9 mouse cellular contexts compared by ENCODE assay signal in genomic region chr5:135185596-135185995, GRCm38 (mm10). TPM values are rescaled to one million over a fixed set of nuclear protein-coding genes. Genes with fewer than 3 reads are reported as not detected.
DNase-seq lines count a peak whose midpoint lies in the region; ATAC-seq and TF ChIP-seq lines count a peak whose summit lies in the region.
"Had no signal": no experiment of that assay in that cellular context is flagged by ENCODE, and none has a peak within 500 bp of the region (broad histone marks: within the 10 kb centered on the region; RNA-seq: fewer than 3 reads in every experiment).

No protein-coding gene starts in this region.

- H3K9me3 ChIP-seq in forebrain, postnatal 0 days (ENCODE audit: low read length): no peaks in the 10 kb centered on the region
- no peaks in the 10 kb centered on the region for H3K9me3 ChIP-seq in forebrain, embryonic 14.5 days (replicated peaks; ENCODE audit: control insufficient read depth, low read length)
- H3K9me3 ChIP-seq in forebrain, embryonic 11.5 days (ENCODE audit: control insufficient read depth, low read length): no peaks in the 10 kb centered on the region
- H3K9me3 ChIP-seq in heart, embryonic 11.5 days (replicated peaks; ENCODE audit: control insufficient read depth, low read length): no peaks in the 10 kb centered on the region
- H3K9me3 ChIP-seq: limb, embryonic 15.5 days had no signal

- H3K27ac ChIP-seq in forebrain, postnatal 0 days (ENCODE audit: low read depth, low read length): no peak overlapping the region
- H3K27ac ChIP-seq in forebrain, embryonic 14.5 days (ENCODE audit: low read depth, low read length): no peak overlapping the region
- no peak overlapping the region for H3K27ac ChIP-seq in thymus, adult 2 months (ENCODE audit: control insufficient read depth, insufficient read depth, low read length)
- no peak overlapping the region for H3K27ac ChIP-seq in forebrain, embryonic 11.5 days (ENCODE audit: low read depth, low read length)
- H3K27ac ChIP-seq in heart, embryonic 11.5 days (ENCODE audit: low read depth, low read length): no peak overlapping the region

- no peaks in the 10 kb centered on the region for H3K27me3 ChIP-seq in forebrain, postnatal 0 days (ENCODE audit: insufficient read depth, low read length)
- H3K27me3 ChIP-seq in forebrain, embryonic 14.5 days (replicated peaks; ENCODE audit: control insufficient read depth, insufficient read depth, low read length): no peaks in the 10 kb centered on the region
- no peaks in the 10 kb centered on the region for H3K27me3 ChIP-seq in thymus, adult 2 months (ENCODE audit: control insufficient read depth, insufficient read depth, low read length)
- H3K27me3 ChIP-seq in forebrain, embryonic 11.5 days (ENCODE audit: control insufficient read depth, insufficient read depth, low read length): no peaks in the 10 kb centered on the region
- H3K27me3 ChIP-seq in heart, embryonic 11.5 days (ENCODE audit: control insufficient read depth, insufficient read depth, low read length): no peaks in the 10 kb centered on the region
- H3K27me3 ChIP-seq: limb, embryonic 15.5 days had no signal

- H3K4me3 ChIP-seq in forebrain, postnatal 0 days (ENCODE audit: low read depth, low read length): no peak overlapping the region
- no peak overlapping the region for H3K4me3 ChIP-seq in forebrain, embryonic 14.5 days (ENCODE audit: low read depth, low read length)
- H3K4me3 ChIP-seq in thymus, adult 2 months (ENCODE audit: control insufficient read depth, insufficient read depth, low read length): no peak overlapping the region
- no peak overlapping the region for H3K4me3 ChIP-seq in forebrain, embryonic 11.5 days (ENCODE audit: low read depth, low read length)
- no peak overlapping the region for H3K4me3 ChIP-seq in heart, embryonic 11.5 days (ENCODE audit: low read depth, low read length)

- H3K4me1 ChIP-seq in forebrain, postnatal 0 days (ENCODE audit: insufficient read depth): peaks cover 16% of the 10 kb centered on the region; the same call in 1 of the 2 replicates
- peaks cover 18% of the 10 kb centered on the region for H3K4me1 ChIP-seq in forebrain, embryonic 14.5 days (ENCODE audit: control insufficient read depth, insufficient read depth, low read length)
- peaks cover 11% of the 10 kb centered on the region for H3K4me1 ChIP-seq in thymus, adult 2 months (replicated peaks; ENCODE audit: control insufficient read depth, insufficient read depth, low read length)
- H3K4me1 ChIP-seq in forebrain, embryonic 11.5 days (replicated peaks; ENCODE audit: control insufficient read depth, insufficient read depth, low read length): peaks cover 7% of the 10 kb centered on the region
- peaks cover 14% of the 10 kb centered on the region for H3K4me1 ChIP-seq in heart, embryonic 11.5 days (ENCODE audit: control insufficient read depth, insufficient read depth, low read length)

- ATAC-seq in forebrain, postnatal 0 days: no peak
- ATAC-seq in forebrain, embryonic 14.5 days: no peak
- ATAC-seq in forebrain, embryonic 11.5 days (replicated peaks; ENCODE audit: low FRiP score): no peak
- no peak for ATAC-seq in heart, embryonic 11.5 days (replicated peaks; ENCODE audit: insufficient number of reproducible peaks, low FRiP score, low TSS enrichment)

- no peak for DNase-seq in forebrain, postnatal 0 days
- DNase-seq in forebrain, embryonic 14.5 days (ENCODE audit: low spot score): no peak
- peak; percentile 42 for DNase-seq in thymus, postnatal 14 days
- no peak for DNase-seq in thymus, adult 2 months
- peak; percentile 64 for DNase-seq in liver
- DNase-seq in thymus, postnatal 36 days: peak; percentile 21 to 33
- DNase-seq in forebrain, embryonic 11.5 days (ENCODE audit: low spot score): no peak

- 37% methylated on average over 3 of the region's 3 CpGs for WGBS in forebrain, postnatal 0 days
- 32% methylated on average over 3 of the region's 3 CpGs for WGBS in forebrain, embryonic 14.5 days
- WGBS in thymus, adult 2 months: 69% methylated on average over 3 of the region's 3 CpGs
- WGBS in forebrain, embryonic 11.5 days: 27% methylated on average over 3 of the region's 3 CpGs
- WGBS in heart, embryonic 11.5 days (ENCODE audit: insufficient replicate concordance): 31% methylated on average over 3 of the region's 3 CpGs

- TF ChIP-seq CTCF in forebrain, postnatal 0 days (IDR thresholded peaks at IDR 0.05; ENCODE audit: low read depth): 0 out of 2 replicates have a peak, but pooled peaks have one; percentile 25
- no peak for TF ChIP-seq CTCF in thymus, adult 2 months (IDR thresholded peaks at IDR 0.05; ENCODE audit: borderline replicate concordance, control insufficient read depth, extremely low read depth, insufficient read depth, low read length, poor library complexity)

- H3K36me3 ChIP-seq in forebrain, postnatal 0 days (ENCODE audit: insufficient read depth): peaks cover 22% of the 10 kb centered on the region
- peaks cover 31% of the 10 kb centered on the region for H3K36me3 ChIP-seq in forebrain, embryonic 14.5 days (ENCODE audit: control insufficient read depth, insufficient read depth, low read length)
- H3K36me3 ChIP-seq in thymus, adult 2 months (ENCODE audit: control insufficient read depth, insufficient read depth, low read length): peaks cover 19% of the 10 kb centered on the region
- peaks cover 7% of the 10 kb centered on the region for H3K36me3 ChIP-seq in forebrain, embryonic 11.5 days (ENCODE audit: control insufficient read depth, insufficient read depth, low read length)
- peaks cover 12% of the 10 kb centered on the region for H3K36me3 ChIP-seq in heart, embryonic 11.5 days (ENCODE audit: control insufficient read depth, insufficient read depth, low read length)

- H3K4me2 ChIP-seq in forebrain, postnatal 0 days (ENCODE audit: low read depth): no peak overlapping the region
- H3K4me2 ChIP-seq in forebrain, embryonic 14.5 days (ENCODE audit: low read length): no peak overlapping the region
- no peak overlapping the region for H3K4me2 ChIP-seq in forebrain, embryonic 11.5 days (ENCODE audit: low read depth, low read length, severe bottlenecking)
- no peak overlapping the region for H3K4me2 ChIP-seq in heart, embryonic 11.5 days

- TF ChIP-seq POLR2A in thymus, adult 2 months (IDR thresholded peaks at IDR 0.05; ENCODE audit: control insufficient read depth, extremely low read depth, insufficient read depth, low read length, poor library complexity): no peak

- no peak overlapping the region for H3K9ac ChIP-seq in forebrain, postnatal 0 days
- H3K9ac ChIP-seq in forebrain, embryonic 14.5 days (ENCODE audit: low read length): no peak overlapping the region
- H3K9ac ChIP-seq in forebrain, embryonic 11.5 days (ENCODE audit: low read length): no peak overlapping the region
- no peak overlapping the region for H3K9ac ChIP-seq in heart, embryonic 11.5 days (ENCODE audit: low read depth, low read length)

RNA-seq across cellular contexts. Expression of gene Baz1b, which starts 1.5 kb away (rescaled TPM):
- total RNA-seq in forebrain, postnatal 0 days (2014; rRNA removed): 44.4 and 51.6 TPM in 2 replicates
- 11.1 and 15.0 TPM in 2 replicates for polyA plus RNA-seq in forebrain, postnatal 0 days (2015; fragmentation: Nextera tagmentation; extraction: Ambion mirVana)
- polyA plus RNA-seq in forebrain, embryonic 14.5 days (2014; fragmentation: Nextera tagmentation; extraction: Ambion mirVana): 35.5 and 44.3 TPM in 2 replicates
- polyA plus RNA-seq in thymus, adult 2 months (2012; rRNA removed): 56.1 and 68.7 TPM in 2 replicates
- 76.3 and 83.6 TPM in 2 replicates for polyA plus RNA-seq in forebrain, embryonic 11.5 days (2014; fragmentation: Nextera tagmentation; extraction: Ambion mirVana)
- polyA plus RNA-seq in heart, embryonic 11.5 days (2014; fragmentation: Nextera tagmentation; extraction: Ambion mirVana): 28.9 and 45.4 TPM in 2 replicates

RNA-seq across cellular contexts. Expression of gene Bcl7b, which starts 17.5 kb away (rescaled TPM):
- 30.3 and 31.4 TPM in 2 replicates for total RNA-seq in forebrain, postnatal 0 days (2014; rRNA removed)
- polyA plus RNA-seq in forebrain, postnatal 0 days (2015; fragmentation: Nextera tagmentation; extraction: Ambion mirVana): 42.6 TPM in 2 replicates
- 47.4 and 48.9 TPM in 2 replicates for polyA plus RNA-seq in forebrain, embryonic 14.5 days (2014; fragmentation: Nextera tagmentation; extraction: Ambion mirVana)
- 61.1 and 67.0 TPM in 2 replicates for polyA plus RNA-seq in thymus, adult 2 months (2012; rRNA removed)
- polyA plus RNA-seq in forebrain, embryonic 11.5 days (2014; fragmentation: Nextera tagmentation; extraction: Ambion mirVana): 43.8 and 46.8 TPM in 2 replicates
- 32.3 and 35.2 TPM in 2 replicates for polyA plus RNA-seq in heart, embryonic 11.5 days (2014; fragmentation: Nextera tagmentation; extraction: Ambion mirVana)

RNA-seq across cellular contexts. Expression of gene Tbl2, which starts 36.1 kb away (rescaled TPM):
- 13.5 and 35.2 TPM in 2 replicates for total RNA-seq in forebrain, postnatal 0 days (2014; rRNA removed)
- 9.2 and 12.0 TPM in 2 replicates for polyA plus RNA-seq in forebrain, postnatal 0 days (2015; fragmentation: Nextera tagmentation; extraction: Ambion mirVana)
- polyA plus RNA-seq in forebrain, embryonic 14.5 days (2014; fragmentation: Nextera tagmentation; extraction: Ambion mirVana): 16.3 and 17.4 TPM in 2 replicates
- 18.5 and 18.7 TPM in 2 replicates for polyA plus RNA-seq in thymus, adult 2 months (2012; rRNA removed)
- 24.5 and 25.8 TPM in 2 replicates for polyA plus RNA-seq in forebrain, embryonic 11.5 days (2014; fragmentation: Nextera tagmentation; extraction: Ambion mirVana)
- polyA plus RNA-seq in heart, embryonic 11.5 days (2014; fragmentation: Nextera tagmentation; extraction: Ambion mirVana): 20.0 and 21.3 TPM in 2 replicates

Comparison
In these comparisons a context has a peak if more than half of its experiments do, and no peak if none do; other contexts are left out.
1. DNase-seq: peak in thymus, postnatal 14 days (single experiment), liver (single experiment) and thymus, postnatal 36 days (2 of 2); none in forebrain, postnatal 0 days (single experiment), forebrain, embryonic 14.5 days (single experiment), thymus, adult 2 months (single experiment) and forebrain, embryonic 11.5 days (single experiment).